Mouse (Mus musculus): ENCODE results near the gene 2310039H08Rik.

DNA sequence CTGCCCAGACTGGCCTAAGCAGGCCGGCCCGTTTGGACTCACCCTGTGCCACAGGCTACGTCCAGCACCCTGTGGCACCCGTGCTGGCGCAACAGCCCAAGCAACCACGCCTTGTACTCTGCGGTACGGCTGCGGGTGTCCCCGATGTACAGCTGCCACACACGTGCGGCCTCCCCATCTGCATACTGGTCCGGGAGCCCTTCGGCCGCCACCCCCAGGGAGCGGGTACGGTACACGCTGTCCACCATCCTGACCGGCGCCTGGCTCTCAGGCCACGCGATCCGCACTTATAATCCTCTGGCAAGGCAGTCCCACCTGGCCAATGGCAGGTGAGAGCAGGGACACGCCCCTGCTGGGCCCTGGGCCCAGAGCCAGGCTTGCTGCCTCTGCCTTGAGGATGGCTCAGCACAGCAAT, 43.5 kb upstream of the 2310039H08Rik start, which contains the start of gene Gnmt:
- peak; percentile 36; the same call in 1 of the 2 replicates for TF ChIP-seq POLR2A (IDR thresholded peaks at IDR 0.05; ENCODE audit: borderline replicate concordance, extremely low read depth, low read depth, low read length)
- no peak for TF ChIP-seq CTCF (IDR thresholded peaks at IDR 0.05; ENCODE audit: insufficient read depth, low read length)
